Mouse (Mus musculus) kidney, postnatal 0 days (tissue): ENCODE results near the gene Grik1. TPM values are rescaled to one million over a fixed set of nuclear protein-coding genes. Genes with fewer than 3 reads are reported as not detected.

Experiments used
- ATAC-seq: fragments of 200-750 bp; cut with Nextera tagmentation; replicated peaks from 2 replicates; pipeline ENCODE4 v1.8.0; 2017; ENCODE audit warnings: low read depth, moderate number of reproducible peaks, moderate TSS enrichment, moderate library complexity; ENCODE audit not compliant: low FRiP score
- DNase-seq: peaks from one replicate; pipeline ENCODE4 v3.0.0-alpha.2; 2016; ENCODE audit warnings: low spot score
- H3K27ac ChIP-seq: fragments of 300-500 bp; sonication (generic); 2 replicates; pipeline ENCODE4 v1.5.1; 2014; ENCODE audit warnings: mild to moderate bottlenecking
- H3K27me3 ChIP-seq: fragments of 300-500 bp; sonication (generic); 2 replicates; pipeline ENCODE4 v1.6.1; 2014; ENCODE audit warnings: low read length, mixed read lengths; ENCODE audit not compliant: insufficient read depth
- H3K36me3 ChIP-seq: fragments of 300-500 bp; sonication (generic); 2 replicates; pipeline ENCODE4 v1.6.1; 2014; ENCODE audit warnings: low read length, mixed read lengths; ENCODE audit not compliant: insufficient read depth
- H3K4me1 ChIP-seq: fragments of 300-500 bp; sonication (generic); replicated peaks from 2 replicates; pipeline ENCODE4 v1.6.1; 2014; ENCODE audit warnings: antibody characterized with exemption, low read length, mixed read lengths; ENCODE audit not compliant: insufficient read depth
- H3K4me2 ChIP-seq: fragments of 300-500 bp; sonication (generic); 2 replicates; pipeline ENCODE4 v1.6.1; 2014; ENCODE audit warnings: mild to moderate bottlenecking, low read length, moderate library complexity, mixed read lengths
- H3K4me3 ChIP-seq: fragments of 300-500 bp; sonication (generic); replicated peaks from 2 replicates; pipeline ENCODE4 v1.5.1; 2014; ENCODE audit warnings: low read depth, low read length
- H3K9ac ChIP-seq: fragments of 300-500 bp; sonication (generic); 2 replicates; pipeline ENCODE4 v1.6.1; 2014; ENCODE audit warnings: low read depth, low read length
- H3K9me3 ChIP-seq: fragments of 300-500 bp; sonication (generic); replicated peaks from 2 replicates; pipeline ENCODE4 v1.6.1; 2016; ENCODE audit warnings: low read length, inconsistent platforms, mixed read lengths
- CTCF ChIP-seq: IDR thresholded peaks from 2 replicates; pipeline ENCODE4 v1.5.1; 2016; ENCODE audit warnings: antibody characterized with exemption, low read depth, mild to moderate bottlenecking, moderate library complexity
- WGBS: fragments of 180-500 bp; shearing (Covaris S2); extraction: QIAGEN DNeasy Blood & Tissue Kit; methylation state at CpG from one replicate; pipeline ENCODE4 v1.1.7; 2014; 5-methylcytosine and 5-hydroxymethylcytosine counted together
- polyA plus RNA-seq: library from polyadenylated mRNA; unstranded; fragments of >200 nt; fragmentation: Nextera tagmentation; extraction: Ambion mirVana; gene quantifications from 2 replicates; pipeline ENCODE4 v1.2.1, GENCODE M21; 2015

Gene Grik1
- polyA plus RNA-seq, 1 experiment from 2014 or later = 0.34 TPM

DNA sequence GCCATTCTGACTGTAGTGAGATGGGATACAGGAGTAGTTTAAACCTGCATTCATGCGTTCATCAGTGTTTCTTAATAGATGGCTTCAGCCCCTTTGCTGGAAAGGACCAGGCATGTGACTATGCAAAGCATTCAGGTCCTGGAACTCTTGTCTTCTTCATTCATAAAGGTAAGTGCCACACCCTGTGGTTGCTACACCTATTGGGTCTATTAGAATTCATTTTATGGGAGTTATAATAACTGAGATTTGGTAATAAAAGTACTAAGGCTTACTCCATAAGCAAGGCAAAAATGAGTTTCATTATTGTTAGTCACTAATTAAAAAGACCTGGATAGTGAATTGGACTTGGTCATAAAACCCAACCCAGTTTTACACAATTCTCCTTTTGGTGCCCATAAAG, 355.4 kb downstream of the Grik1 start:
- no peaks in the 10 kb centered on the region for H3K36me3 ChIP-seq
- WGBS = 88% methylated on average over 1 of the region's 1 CpGs
- no peaks in the 10 kb centered on the region for H3K4me1 ChIP-seq
- no peak for TF ChIP-seq CTCF
- no peak for DNase-seq
- no peaks in the 10 kb centered on the region for H3K9me3 ChIP-seq
- H3K27ac ChIP-seq = no peak overlapping the region
- no peak overlapping the region for H3K4me3 ChIP-seq
- no peak for ATAC-seq
- H3K27me3 ChIP-seq = no peaks in the 10 kb centered on the region
- no peak overlapping the region for H3K9ac ChIP-seq
- no peak overlapping the region for H3K4me2 ChIP-seq

- Histone ChIP-seq H3K4me1 (no peaks in the 10 kb centered on the region), H3K4me3 (no peak overlapping the region), H3K27ac (no peak overlapping the region), H3K4me2 (no peak overlapping the region), H3K9ac (no peak overlapping the region), H3K27me3 (no peaks in the 10 kb centered on the region), H3K36me3 (no peaks in the 10 kb centered on the region), H3K9me3 (no peaks in the 10 kb centered on the region)
- ATAC-seq (no peak), DNase-seq (no peak)
- 91% methylated on average over 2 of the region's 2 CpGs for WGBS
- no peak for TF ChIP-seq CTCF
These were observed 358.7 kb downstream of the Grik1 start for GRCm38 (mm10) chr16:87931358-87931757.

GRCm38 (mm10) chr16:87930519-87930918, 359.5 kb downstream of the Grik1 start:
- no peaks in the 10 kb centered on the region for H3K36me3 ChIP-seq
- H3K4me3 ChIP-seq = no peak overlapping the region
- 83% methylated on average over 3 of the region's 3 CpGs for whole genome bisulfite sequencing
- H3K27ac ChIP-seq = no peak overlapping the region
- no peaks in the 10 kb centered on the region for H3K4me1 ChIP-seq
- no peak overlapping the region for H3K9ac ChIP-seq
- H3K9me3 ChIP-seq = no peaks in the 10 kb centered on the region
- H3K27me3 ChIP-seq = no peaks in the 10 kb centered on the region
- no peak overlapping the region for H3K4me2 ChIP-seq
- ATAC-seq (no peak), DNase-seq (no peak)
- no peak for TF ChIP-seq CTCF

DNA sequence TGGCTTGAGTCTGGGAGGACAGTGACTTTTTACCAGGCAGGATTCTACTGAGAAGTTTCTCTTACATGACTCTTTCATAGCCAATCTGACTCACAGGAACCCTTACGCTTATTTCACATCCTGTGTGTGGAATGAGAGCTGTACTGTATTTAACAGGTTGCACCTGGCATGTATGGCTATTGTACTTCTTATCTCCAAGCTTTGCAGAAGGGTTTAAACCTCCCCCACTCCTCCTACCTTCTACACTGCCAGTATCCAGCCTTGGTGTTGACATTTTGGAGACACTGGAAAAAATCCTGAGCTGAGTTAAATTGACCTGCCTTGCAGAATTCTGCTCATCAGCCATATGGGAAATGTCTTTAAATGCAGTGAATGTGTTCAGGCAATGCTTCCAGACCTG, 361.4 kb downstream of the Grik1 start:
- H3K4me3 ChIP-seq = no peak overlapping the region
- 44% methylated on average over 1 of the region's 1 CpGs for WGBS
- DNase-seq = no peak
- ATAC-seq = no peak
- TF ChIP-seq CTCF = no peak
- H3K36me3 ChIP-seq = no peaks in the 10 kb centered on the region
- H3K9ac ChIP-seq = no peak overlapping the region
- no peaks in the 10 kb centered on the region for H3K27me3 ChIP-seq
- H3K4me2 ChIP-seq = no peak overlapping the region
- H3K9me3 ChIP-seq = no peaks in the 10 kb centered on the region
- H3K27ac ChIP-seq = no peak overlapping the region
- no peaks in the 10 kb centered on the region for H3K4me1 ChIP-seq

DNA sequence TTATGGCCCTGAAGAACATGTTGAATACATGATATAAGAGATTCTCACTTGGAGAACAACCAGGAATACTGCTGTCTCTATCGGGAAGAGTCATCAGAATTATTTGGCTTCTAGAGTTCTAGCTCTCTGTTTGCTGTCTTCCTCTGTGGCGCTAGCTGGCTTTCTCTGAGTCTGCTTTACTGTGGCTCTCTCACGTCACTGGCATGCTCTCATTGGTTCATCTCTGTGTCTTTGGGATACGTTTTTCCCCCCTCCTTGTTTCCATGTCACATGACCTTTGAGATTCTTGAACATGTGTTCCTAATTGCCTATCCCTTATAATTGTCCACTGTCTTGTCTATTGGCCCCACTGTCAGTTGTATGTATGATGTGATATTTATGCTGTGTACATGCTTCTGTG, 372.2 kb downstream of the Grik1 start:
- DNase-seq (no peak), ATAC-seq (no peak)
- Histone ChIP-seq H3K36me3 (no peaks in the 10 kb centered on the region), H3K4me3 (no peak overlapping the region), H3K4me1 (0 out of 2 replicates have a peak, but pooled peaks cover 5% of the 10 kb centered on the region), H3K27ac (no peak overlapping the region), H3K9me3 (no peaks in the 10 kb centered on the region), H3K9ac (no peak overlapping the region), H3K4me2 (no peak overlapping the region), H3K27me3 (no peaks in the 10 kb centered on the region)
- no peak for TF ChIP-seq CTCF
- WGBS = 73% methylated on average over 4 of the region's 4 CpGs

DNA sequence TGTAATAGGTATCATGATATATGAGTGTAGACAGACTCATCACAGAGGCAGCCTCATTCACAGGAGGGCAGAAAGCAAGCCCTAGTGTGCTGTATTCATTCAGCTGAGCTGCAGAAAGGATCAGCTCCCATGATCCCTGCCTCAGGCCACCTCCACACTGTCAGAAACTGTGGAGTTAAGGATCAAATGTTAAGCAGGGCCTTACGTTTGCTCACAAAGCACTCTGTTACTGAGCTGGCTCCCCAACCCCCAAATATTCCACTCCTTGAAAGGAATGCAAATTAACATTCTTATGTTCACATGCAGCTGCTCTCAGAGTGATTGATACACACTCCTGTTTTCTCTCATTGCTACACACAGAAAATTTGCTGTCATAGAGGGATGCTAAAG, 372.9 kb downstream of the Grik1 start:
- H3K4me3 ChIP-seq = no peak overlapping the region
- no peak overlapping the region for H3K9ac ChIP-seq
- 0 out of 2 replicates have a peak, but pooled peaks cover 5% of the 10 kb centered on the region for H3K4me1 ChIP-seq
- no peaks in the 10 kb centered on the region for H3K9me3 ChIP-seq
- TF ChIP-seq CTCF = no peak
- peak; percentile 80 for DNase-seq
- H3K4me2 ChIP-seq = no peak overlapping the region
- no peaks in the 10 kb centered on the region for H3K27me3 ChIP-seq
- peak; percentile 63; the same call in 1 of the 2 replicates for ATAC-seq
- H3K36me3 ChIP-seq = no peaks in the 10 kb centered on the region
- WGBS = 13% methylated on average over 1 of the region's 1 CpGs
- peak overlapping the region; percentile 54; the same call in 1 of the 2 replicates for H3K27ac ChIP-seq
